Mouse (Mus musculus) midbrain, embryonic 16.5 days (tissue): ENCODE measurements around the gene Osbpl11. TPM values are rescaled to one million over a fixed set of nuclear protein-coding genes. Genes with fewer than 3 reads are reported as not detected.
A peak's percentile ranks its signal among the peaks of the same experiment; 100 is the strongest.

Experiments used
- ATAC-seq: fragments of 200-750 bp; cut with Nextera tagmentation; 2 replicates; pipeline ENCODE4 v1.8.0; 2017; ENCODE audit warnings: moderate TSS enrichment
- H3K27ac ChIP-seq: fragments of 300-500 bp; sonication (generic); 2 replicates; pipeline ENCODE4 v1.5.1; 2014; ENCODE audit warnings: mild to moderate bottlenecking, low read length, mixed read lengths
- H3K27me3 ChIP-seq: fragments of 300-500 bp; sonication (generic); 2 replicates; pipeline ENCODE4 v1.6.1; 2014; ENCODE audit warnings: low read depth, low read length, mixed read lengths; ENCODE audit not compliant: control insufficient read depth, insufficient read depth
- H3K36me3 ChIP-seq: fragments of 300-500 bp; sonication (generic); 2 replicates; pipeline ENCODE4 v1.6.1; 2014; ENCODE audit warnings: mild to moderate bottlenecking, low read length, moderate library complexity, mixed read lengths; ENCODE audit not compliant: control insufficient read depth, insufficient read depth
- H3K4me1 ChIP-seq: fragments of 300-500 bp; sonication (generic); 2 replicates; pipeline ENCODE4 v1.6.1; 2014; ENCODE audit warnings: mild to moderate bottlenecking, low read length, mixed read lengths; ENCODE audit not compliant: control insufficient read depth, insufficient read depth
- H3K4me2 ChIP-seq: fragments of 300-500 bp; sonication (generic); 2 replicates; pipeline ENCODE4 v1.6.1; 2014; ENCODE audit warnings: mild to moderate bottlenecking, low read length, mixed read lengths
- H3K4me3 ChIP-seq: fragments of 300-500 bp; sonication (generic); 2 replicates; pipeline ENCODE4 v1.5.1; 2014; ENCODE audit warnings: low read depth, mild to moderate bottlenecking, low read length, moderate library complexity, mixed read lengths
- H3K9ac ChIP-seq: fragments of 300-500 bp; sonication (generic); 2 replicates; pipeline ENCODE4 v1.6.1; 2014; ENCODE audit warnings: low read depth, low read length, mixed read lengths
- H3K9me3 ChIP-seq: fragments of 300-500 bp; sonication (generic); replicated peaks from 2 replicates; pipeline ENCODE4 v1.6.1; 2014; ENCODE audit warnings: mild to moderate bottlenecking, low read length, mixed read lengths; ENCODE audit not compliant: control insufficient read depth, poor library complexity, severe bottlenecking
- WGBS: fragments of 180-500 bp; shearing (Covaris S2); extraction: QIAGEN DNeasy Blood & Tissue Kit; methylation state at CpG from one replicate; pipeline ENCODE4 v1.1.7; 2014; 5-methylcytosine and 5-hydroxymethylcytosine counted together
- polyA plus RNA-seq: library from polyadenylated mRNA; unstranded; fragments of >200 nt; fragmentation: Nextera tagmentation; extraction: Ambion mirVana; gene quantifications from 2 replicates; pipeline ENCODE4 v1.2.1, GENCODE M21; 2015

The Osbpl11 gene
- polyA plus RNA-seq, 1 experiment from 2014 or later = 15.0 TPM

GRCm38 (mm10) chr16:33244136-33244691 is 59.3 kb downstream of the Osbpl11 start:
- Histone ChIP-seq H3K9me3 (no peaks in the 10 kb centered on the region), H3K4me2 (no peak overlapping the region), H3K9ac (no peak overlapping the region), H3K27ac (no peak overlapping the region), H3K27me3 (no peaks in the 10 kb centered on the region), H3K4me1 (no peaks in the 10 kb centered on the region), H3K4me3 (no peak overlapping the region), H3K36me3 (peaks cover 15% of the 10 kb centered on the region)
- 0 out of 2 replicates have a peak, but pooled peaks have one; percentile 39 for ATAC-seq
- 93% methylated on average over 6 of the region's 6 CpGs for WGBS

GRCm38 (mm10) chr16:33244933-33245470 is 60.1 kb downstream of the Osbpl11 start:
- ATAC-seq = no peak
- Histone ChIP-seq H3K4me3 (no peak overlapping the region), H3K9ac (no peak overlapping the region), H3K4me2 (no peak overlapping the region), H3K4me1 (no peaks in the 10 kb centered on the region), H3K36me3 (peaks cover 7% of the 10 kb centered on the region), H3K27ac (no peak overlapping the region), H3K27me3 (no peaks in the 10 kb centered on the region), H3K9me3 (no peaks in the 10 kb centered on the region)
- 96% methylated on average over 9 of the region's 9 CpGs for WGBS

GRCm38 (mm10) chr16:33246526-33246925 is 61.7 kb downstream of the Osbpl11 start:
- no peaks in the 10 kb centered on the region for H3K9me3 ChIP-seq
- peaks cover 7% of the 10 kb centered on the region; the same call in 1 of the 2 replicates for H3K36me3 ChIP-seq
- 84% methylated on average over 5 of the region's 5 CpGs for WGBS
- H3K27me3 ChIP-seq = no peaks in the 10 kb centered on the region
- H3K4me3 ChIP-seq = no peak overlapping the region
- H3K4me1 ChIP-seq = peaks cover 6% of the 10 kb centered on the region
- no peak overlapping the region for H3K27ac ChIP-seq
- ATAC-seq = no peak
- H3K9ac ChIP-seq = no peak overlapping the region
- H3K4me2 ChIP-seq = no peak overlapping the region

- 85% methylated on average over 2 of the region's 2 CpGs for WGBS
- Histone ChIP-seq H3K9me3 (no peaks in the 10 kb centered on the region), H3K27ac (no peak overlapping the region), H3K36me3 (peaks cover 7% of the 10 kb centered on the region; the same call in 1 of the 2 replicates), H3K27me3 (no peaks in the 10 kb centered on the region), H3K9ac (no peak overlapping the region), H3K4me3 (no peak overlapping the region), H3K4me2 (no peak overlapping the region), H3K4me1 (peaks cover 7% of the 10 kb centered on the region)
- no peak for ATAC-seq
Measured at GRCm38 (mm10) chr16:33247006-33247405, 62.1 kb downstream of the Osbpl11 start.

- ATAC-seq = 0 out of 2 replicates have a peak, but pooled peaks have one; percentile 6
- H3K27ac ChIP-seq = 0 out of 2 replicates have a peak overlapping the region, but pooled peaks have one; percentile 36
- peak overlapping the region; percentile 96 for H3K4me3 ChIP-seq
- peaks cover 27% of the 10 kb centered on the region for H3K4me1 ChIP-seq
- H3K36me3 ChIP-seq = 0 out of 2 replicates have a peak, but pooled peaks cover 2% of the 10 kb centered on the region
- WGBS = 22% methylated on average over 9 of the region's 9 CpGs
- H3K9ac ChIP-seq = peak overlapping the region; percentile 85
- peak overlapping the region; percentile 79 for H3K4me2 ChIP-seq
- no peaks in the 10 kb centered on the region for H3K9me3 ChIP-seq
- H3K27me3 ChIP-seq = no peaks in the 10 kb centered on the region
Measured at GRCm38 (mm10) chr16:33250651-33251120, 65.8 kb downstream of the Osbpl11 start.

GRCm38 (mm10) chr16:33251194-33252051 is 66.6 kb downstream of the Osbpl11 start, which contains the start of gene Snx4:
TSS of gene Snx4 (plus strand) at chr16:33251442.
- WGBS = under 1% methylated on average over 71 of the region's 72 CpGs
- H3K27me3 ChIP-seq = no peaks in the 10 kb centered on the region
- no peaks in the 10 kb centered on the region for H3K9me3 ChIP-seq
- H3K9ac ChIP-seq = peak within 1 kb of the TSS; percentile 85
- peak within 1 kb of the TSS; percentile 79 for H3K4me2 ChIP-seq
- H3K27ac ChIP-seq = peak within 1 kb of the TSS; percentile 87
- 0 out of 2 replicates have a peak, but pooled peaks cover 2% of the 10 kb centered on the region for H3K36me3 ChIP-seq
- H3K4me3 ChIP-seq = peak within 1 kb of the TSS; percentile 96
- peak; percentile 96 for ATAC-seq
- peaks cover 27% of the 10 kb centered on the region for H3K4me1 ChIP-seq

GRCm38 (mm10) chr16:33255601-33256000 is 70.7 kb downstream of the Osbpl11 start:
- no peak overlapping the region for H3K9ac ChIP-seq
- H3K4me2 ChIP-seq = no peak overlapping the region
- 85% methylated on average over 7 of the region's 7 CpGs for WGBS
- ATAC-seq = no peak
- no peak overlapping the region for H3K27ac ChIP-seq
- no peak overlapping the region for H3K4me3 ChIP-seq
- peaks cover 23% of the 10 kb centered on the region for H3K4me1 ChIP-seq
- no peaks in the 10 kb centered on the region for H3K27me3 ChIP-seq
- H3K36me3 ChIP-seq = 0 out of 2 replicates have a peak, but pooled peaks cover 2% of the 10 kb centered on the region
- no peaks in the 10 kb centered on the region for H3K9me3 ChIP-seq

- 83% methylated on average over 2 of the region's 2 CpGs for WGBS
- H3K4me2 ChIP-seq = no peak overlapping the region
- no peaks in the 10 kb centered on the region for H3K9me3 ChIP-seq
- no peak overlapping the region for H3K9ac ChIP-seq
- H3K36me3 ChIP-seq = 0 out of 2 replicates have a peak, but pooled peaks cover under 1% of the 10 kb centered on the region
- H3K4me3 ChIP-seq = no peak overlapping the region
- ATAC-seq = no peak
- H3K27ac ChIP-seq = no peak overlapping the region
- H3K4me1 ChIP-seq = peaks cover 8% of the 10 kb centered on the region
- no peaks in the 10 kb centered on the region for H3K27me3 ChIP-seq
Measured at GRCm38 (mm10) chr16:33258530-33258929, 73.7 kb downstream of the Osbpl11 start.
